Mouse (Mus musculus) limb, embryonic 13.5 days (tissue): Measurements from ENCODE around the gene St5. TPM values are rescaled to one million over a fixed set of nuclear protein-coding genes. Genes with fewer than 3 reads are reported as not detected.

ENCODE experiments used
- ATAC-seq: fragments of 200-750 bp; cut with Nextera tagmentation; 2 replicates; pipeline ENCODE4 v1.8.0; 2017; ENCODE audit warnings: low read depth, moderate number of reproducible peaks, moderate TSS enrichment; ENCODE audit not compliant: low FRiP score
- H3K27ac ChIP-seq: fragments of 300-500 bp; sonication (generic); 2 replicates; pipeline ENCODE4 v1.5.1; 2015; ENCODE audit warnings: inconsistent platforms, mild to moderate bottlenecking, moderate library complexity
- H3K27me3 ChIP-seq: fragments of 300-500 bp; sonication (generic); 2 replicates; pipeline ENCODE4 v1.6.1; 2015; ENCODE audit warnings: mild to moderate bottlenecking, inconsistent platforms
- H3K36me3 ChIP-seq: fragments of 300-500 bp; sonication (generic); 2 replicates; pipeline ENCODE4 v1.6.1; 2015; ENCODE audit warnings: inconsistent platforms, mild to moderate bottlenecking, moderate library complexity
- H3K4me1 ChIP-seq: fragments of 300-500 bp; sonication (generic); 2 replicates; pipeline ENCODE4 v1.6.1; 2015; ENCODE audit warnings: inconsistent platforms
- H3K4me2 ChIP-seq: fragments of 300-500 bp; sonication (generic); replicated peaks from 2 replicates; pipeline ENCODE4 v1.6.1; 2015; ENCODE audit warnings: inconsistent platforms, mild to moderate bottlenecking, moderate library complexity
- H3K4me3 ChIP-seq: fragments of 300-500 bp; sonication (generic); 2 replicates; pipeline ENCODE4 v1.5.1; 2015; ENCODE audit warnings: moderate library complexity, mild to moderate bottlenecking, inconsistent platforms
- H3K9ac ChIP-seq: fragments of 300-500 bp; sonication (generic); 2 replicates; pipeline ENCODE4 v1.6.1; 2015; ENCODE audit warnings: mild to moderate bottlenecking, inconsistent platforms
- H3K9me3 ChIP-seq: fragments of 300-500 bp; sonication (generic); 2 replicates; pipeline ENCODE4 v1.6.1; 2016; ENCODE audit warnings: inconsistent platforms
- WGBS: fragments of 180-500 bp; shearing (Covaris S2); methylation state at CpG from one replicate; pipeline ENCODE4 v1.1.7; 2015; 5-methylcytosine and 5-hydroxymethylcytosine counted together
- polyA plus RNA-seq: library from polyadenylated mRNA; unstranded; fragments of >200 nt; fragmentation: Nextera tagmentation; extraction: Ambion mirVana; gene quantifications from 2 replicates; pipeline ENCODE4 v1.2.1, GENCODE M21; 2015

St5 gene
- polyA plus RNA-seq, 1 experiment from 2014 or later = 47.3 TPM

DNA sequence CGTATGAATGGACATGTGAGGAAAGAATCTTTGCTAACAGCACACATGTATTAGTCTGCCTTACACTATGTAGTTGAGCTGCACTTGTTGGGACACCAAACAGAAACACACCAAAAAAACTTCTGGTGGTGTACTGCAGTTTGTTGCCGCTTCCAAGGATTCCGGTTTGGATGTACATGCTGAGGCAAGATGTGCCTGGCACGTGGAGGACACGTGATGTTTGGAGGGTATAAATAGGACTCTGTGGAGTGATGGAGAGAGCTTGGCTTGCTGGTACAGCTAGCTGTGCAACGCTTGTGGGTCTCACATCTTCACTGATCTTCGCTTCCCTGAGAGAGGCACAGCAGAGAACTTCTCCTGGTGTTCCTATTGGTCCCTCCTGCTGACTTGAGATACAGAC is 129.2 kb downstream of the St5 start:
- no peak for ATAC-seq
- WGBS = 93% methylated on average over 7 of the region's 7 CpGs
- Histone ChIP-seq H3K4me1 (peaks cover 29% of the 10 kb centered on the region), H3K27ac (no peak overlapping the region), H3K9me3 (no peaks in the 10 kb centered on the region), H3K4me3 (no peak overlapping the region), H3K27me3 (no peaks in the 10 kb centered on the region), H3K9ac (no peak overlapping the region), H3K4me2 (no peak overlapping the region), H3K36me3 (peaks cover 9% of the 10 kb centered on the region)

DNA sequence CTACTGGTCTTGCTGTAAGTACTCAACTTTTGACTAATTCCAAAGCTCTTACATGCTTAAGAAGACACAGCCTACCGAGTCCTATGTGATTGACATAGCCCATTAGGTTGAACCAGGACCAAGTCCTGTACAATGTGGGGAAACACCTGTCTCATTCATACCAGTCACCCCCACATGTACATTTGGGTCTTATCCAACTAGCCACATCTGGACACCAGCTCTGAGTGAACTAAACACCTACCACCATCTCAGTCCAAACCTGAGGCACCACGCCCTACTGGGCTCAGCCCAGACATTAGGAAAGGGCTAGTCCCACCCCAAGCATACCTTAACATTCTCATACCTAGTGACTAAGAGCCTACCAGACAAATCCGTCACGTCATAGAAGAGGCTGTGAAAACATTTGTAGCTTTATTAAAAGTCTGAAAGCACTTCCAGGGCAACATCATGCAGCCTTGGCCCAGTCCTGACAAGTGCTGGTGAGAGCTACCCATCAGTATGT is 135.0 kb downstream of the St5 start:
- H3K4me3 ChIP-seq = no peak overlapping the region

DNA sequence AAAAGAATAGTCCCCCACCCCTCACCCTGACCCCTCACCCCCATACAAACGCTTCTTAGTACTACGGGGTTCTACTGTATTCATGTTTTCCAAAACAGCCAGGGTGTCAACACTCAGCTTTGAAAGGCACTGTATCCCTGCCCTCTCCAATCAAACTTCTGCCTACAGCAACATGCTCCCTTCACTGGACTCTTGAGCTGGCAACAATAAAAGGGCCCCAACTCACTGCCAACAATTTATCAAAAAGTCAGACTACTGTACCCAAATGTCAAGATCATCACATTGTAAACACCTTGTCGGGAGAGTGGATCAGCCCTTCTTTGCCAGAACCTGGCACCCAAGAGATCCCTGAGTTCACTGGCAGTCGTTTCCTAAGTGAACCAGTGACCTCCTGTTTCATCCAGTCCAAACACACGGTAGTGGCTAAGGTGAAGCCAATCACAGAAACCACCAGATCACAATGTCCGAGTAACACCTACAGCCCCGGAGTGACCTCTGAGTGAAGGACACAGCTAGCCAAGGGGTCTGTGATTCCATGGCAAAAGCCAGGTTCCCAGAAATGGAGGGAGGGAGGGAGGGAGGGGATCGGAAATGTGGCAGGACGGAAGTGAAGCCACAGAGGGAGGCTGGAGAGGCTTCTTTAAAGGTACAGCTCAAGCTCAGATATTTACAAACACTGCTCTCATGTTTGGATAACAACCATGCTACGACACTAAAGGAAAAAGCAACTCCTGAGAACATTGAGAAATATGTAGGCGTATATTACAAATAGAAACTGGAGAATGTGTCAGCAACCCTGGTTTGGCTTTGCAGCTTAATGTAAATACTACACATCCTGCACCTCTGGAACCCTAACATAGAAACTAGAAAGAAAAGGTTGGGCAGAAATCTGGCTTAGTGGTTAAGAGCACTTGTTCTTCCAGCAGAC is 136.3 kb downstream of the St5 start:
- Histone ChIP-seq H3K27me3 (no peaks in the 10 kb centered on the region), H3K4me1 (peaks cover 18% of the 10 kb centered on the region), H3K9ac (no peak overlapping the region), H3K36me3 (peaks cover 20% of the 10 kb centered on the region), H3K27ac (no peak overlapping the region), H3K4me3 (no peak overlapping the region), H3K9me3 (peaks cover 6% of the 10 kb centered on the region; the same call in 1 of the 2 replicates), H3K4me2 (no peak overlapping the region)
- WGBS = 73% methylated on average over 11 of the region's 11 CpGs
- no peak for ATAC-seq

More for the DNA sequence above, 135.0 kb downstream of the St5 start:
- Histone ChIP-seq H3K9ac (no peak overlapping the region), H3K36me3 (peaks cover 20% of the 10 kb centered on the region), H3K4me2 (no peak overlapping the region), H3K9me3 (peaks cover 6% of the 10 kb centered on the region; the same call in 1 of the 2 replicates), H3K4me1 (peaks cover 11% of the 10 kb centered on the region; the same call in 1 of the 2 replicates), H3K27ac (no peak overlapping the region), H3K27me3 (no peaks in the 10 kb centered on the region)
- ATAC-seq = no peak
- 88% methylated on average over 4 of the region's 4 CpGs for WGBS

DNA sequence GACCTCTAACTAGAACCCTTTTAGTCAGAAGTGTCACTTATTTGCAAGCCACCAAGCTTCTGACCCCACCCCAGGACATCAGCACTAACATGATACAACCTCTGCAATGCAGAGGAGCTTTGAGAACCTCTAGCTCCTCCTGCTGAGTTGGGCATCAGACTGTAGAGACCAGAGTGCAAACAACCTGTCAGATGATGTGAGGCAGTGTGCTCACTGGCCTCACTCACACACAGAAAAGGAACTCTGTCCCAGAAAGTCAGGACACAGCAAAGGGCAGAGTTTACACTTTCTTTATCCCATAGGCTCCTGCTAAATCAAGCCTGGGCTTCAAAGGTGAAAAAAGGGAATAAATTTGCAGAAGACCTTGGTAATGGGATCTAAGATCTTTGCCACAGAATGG is 137.1 kb downstream of the St5 start:
- Histone ChIP-seq H3K4me1 (peaks cover 18% of the 10 kb centered on the region), H3K27ac (no peak overlapping the region), H3K9me3 (peaks cover 6% of the 10 kb centered on the region; the same call in 1 of the 2 replicates), H3K27me3 (no peaks in the 10 kb centered on the region), H3K9ac (no peak overlapping the region), H3K36me3 (peaks cover 20% of the 10 kb centered on the region), H3K4me3 (no peak overlapping the region), H3K4me2 (no peak overlapping the region)
- ATAC-seq = no peak

DNA sequence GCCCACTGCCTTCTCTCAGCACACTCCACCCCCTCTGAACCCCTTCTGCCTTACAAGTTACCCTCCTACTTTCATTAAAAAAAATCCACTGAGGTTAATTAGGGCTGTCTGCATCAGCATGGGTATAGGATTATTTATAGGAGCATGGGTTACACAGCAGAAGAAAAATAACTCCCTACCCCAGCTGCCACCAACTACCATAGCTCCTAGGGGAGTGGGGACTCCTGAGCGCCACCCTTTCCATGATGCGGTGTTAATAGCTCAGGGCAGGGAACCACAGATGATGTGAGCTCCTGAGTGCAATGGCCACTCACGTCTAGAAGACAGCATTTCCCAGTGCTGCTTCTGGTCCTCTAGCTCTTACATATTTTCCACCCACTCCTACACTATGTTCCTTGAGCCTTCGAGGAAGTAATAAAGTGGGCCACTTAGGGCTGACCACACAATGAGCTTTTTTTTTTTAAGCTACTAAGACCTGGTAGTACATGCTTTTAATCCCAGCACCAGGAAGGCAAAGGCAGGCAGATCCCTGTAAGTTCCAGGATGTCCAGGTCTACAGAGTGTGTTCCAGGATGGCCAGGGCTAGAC is 139.5 kb downstream of the St5 start:
- Histone ChIP-seq H3K4me1 (peaks cover 18% of the 10 kb centered on the region), H3K4me2 (no peak overlapping the region), H3K9me3 (peaks cover 6% of the 10 kb centered on the region; the same call in 1 of the 2 replicates), H3K27ac (no peak overlapping the region), H3K4me3 (no peak overlapping the region), H3K36me3 (peaks cover 16% of the 10 kb centered on the region), H3K27me3 (no peaks in the 10 kb centered on the region), H3K9ac (no peak overlapping the region)
- WGBS = 46% methylated on average over 4 of the region's 4 CpGs
- no peak for ATAC-seq

DNA sequence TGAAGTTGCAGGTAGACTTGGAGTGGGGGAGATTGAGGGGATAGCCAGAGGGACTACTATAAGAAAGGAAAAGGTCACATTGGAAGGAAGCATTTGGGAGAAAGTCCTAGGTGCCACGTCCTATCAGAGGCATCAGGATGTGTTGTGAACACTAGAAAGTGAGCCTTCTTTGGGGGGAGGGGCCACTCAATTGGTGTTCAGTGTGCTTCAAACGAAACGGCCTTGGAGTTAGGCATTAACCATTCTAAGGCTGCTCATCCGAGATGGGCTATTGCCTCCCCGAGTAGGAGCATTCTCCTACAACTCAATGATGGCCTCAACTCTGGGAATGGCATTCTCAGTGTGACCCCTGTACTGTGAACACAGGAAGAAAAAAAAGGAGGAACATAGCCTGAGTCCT is 140.7 kb downstream of the St5 start:
- 69% methylated on average over 5 of the region's 5 CpGs for WGBS
- Histone ChIP-seq H3K4me2 (no peak overlapping the region), H3K9ac (no peak overlapping the region), H3K4me1 (peaks cover 18% of the 10 kb centered on the region), H3K4me3 (no peak overlapping the region), H3K27me3 (no peaks in the 10 kb centered on the region), H3K27ac (0 out of 2 replicates have a peak overlapping the region, but pooled peaks have one; percentile 44), H3K36me3 (peaks cover 7% of the 10 kb centered on the region), H3K9me3 (peaks cover 6% of the 10 kb centered on the region; the same call in 1 of the 2 replicates)
- no peak for ATAC-seq

DNA sequence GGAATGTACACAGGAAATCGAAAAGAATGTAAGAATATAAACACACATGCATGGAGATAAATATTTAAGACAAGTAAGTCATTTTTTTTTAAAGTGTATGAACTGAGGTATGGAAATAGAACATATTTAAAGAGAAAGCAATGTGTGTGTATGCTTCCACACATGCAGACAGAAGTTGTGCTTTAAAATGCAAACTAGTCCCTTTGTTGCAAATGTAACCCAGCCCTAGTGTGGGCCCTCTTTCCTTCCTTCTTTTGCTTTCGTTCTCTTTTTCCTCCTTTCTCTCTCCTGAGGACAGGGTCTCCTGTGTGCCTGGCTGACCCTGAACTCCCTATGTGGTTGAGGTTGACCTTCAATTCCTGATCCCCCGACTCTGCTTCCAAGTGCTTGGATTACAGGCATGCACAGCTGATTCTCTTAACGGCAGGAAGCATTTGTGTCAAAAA is 141.2 kb downstream of the St5 start:
- Histone ChIP-seq H3K4me2 (no peak overlapping the region), H3K36me3 (peaks cover 6% of the 10 kb centered on the region), H3K9me3 (peaks cover 6% of the 10 kb centered on the region; the same call in 1 of the 2 replicates), H3K4me3 (no peak overlapping the region), H3K27ac (0 out of 2 replicates have a peak overlapping the region, but pooled peaks have one; percentile 44), H3K4me1 (peaks cover 18% of the 10 kb centered on the region), H3K9ac (no peak overlapping the region), H3K27me3 (no peaks in the 10 kb centered on the region)
- ATAC-seq = no peak
- WGBS = 54% methylated on average over 4 of the region's 4 CpGs

DNA sequence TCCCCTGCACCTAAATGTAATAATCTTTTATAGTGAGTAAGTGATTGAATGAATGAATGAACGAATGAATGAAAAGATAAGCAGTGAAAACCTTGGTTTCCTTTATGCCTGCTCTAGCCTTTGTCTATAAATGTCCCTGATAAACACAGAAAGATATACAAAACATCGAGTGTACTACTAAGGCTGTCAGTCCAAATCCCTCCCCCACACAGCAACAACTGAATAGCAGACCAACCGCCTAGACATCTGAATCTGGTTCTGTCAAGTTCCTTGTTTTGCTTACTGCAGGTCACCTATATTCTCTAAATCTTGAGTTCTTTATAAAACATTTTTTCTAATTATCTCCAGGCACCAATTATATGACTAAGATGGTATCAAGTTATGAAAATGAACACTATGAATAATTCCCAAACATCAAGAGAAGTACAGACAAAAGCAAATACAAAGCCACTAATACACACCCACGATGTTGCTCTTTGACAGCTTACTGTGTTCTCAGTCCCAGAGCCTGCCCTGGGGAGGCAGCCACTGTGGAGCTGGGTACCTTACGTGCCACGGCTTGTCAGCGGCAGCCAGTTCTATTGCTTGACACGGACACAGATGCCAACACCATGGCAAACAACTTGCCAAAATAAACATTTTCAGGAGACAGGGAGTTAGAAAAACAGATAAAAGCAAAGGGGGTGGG is 141.8 kb downstream of the St5 start:
- H3K9ac ChIP-seq = no peak overlapping the region
- WGBS = 73% methylated on average over 8 of the region's 8 CpGs
- H3K36me3 ChIP-seq = peaks cover 11% of the 10 kb centered on the region
- ATAC-seq = no peak
- peaks cover 18% of the 10 kb centered on the region for H3K4me1 ChIP-seq
- H3K27ac ChIP-seq = no peak overlapping the region
- no peak overlapping the region for H3K4me3 ChIP-seq
- no peak overlapping the region for H3K4me2 ChIP-seq
- H3K9me3 ChIP-seq = peaks cover 6% of the 10 kb centered on the region; the same call in 1 of the 2 replicates
- no peaks in the 10 kb centered on the region for H3K27me3 ChIP-seq

DNA sequence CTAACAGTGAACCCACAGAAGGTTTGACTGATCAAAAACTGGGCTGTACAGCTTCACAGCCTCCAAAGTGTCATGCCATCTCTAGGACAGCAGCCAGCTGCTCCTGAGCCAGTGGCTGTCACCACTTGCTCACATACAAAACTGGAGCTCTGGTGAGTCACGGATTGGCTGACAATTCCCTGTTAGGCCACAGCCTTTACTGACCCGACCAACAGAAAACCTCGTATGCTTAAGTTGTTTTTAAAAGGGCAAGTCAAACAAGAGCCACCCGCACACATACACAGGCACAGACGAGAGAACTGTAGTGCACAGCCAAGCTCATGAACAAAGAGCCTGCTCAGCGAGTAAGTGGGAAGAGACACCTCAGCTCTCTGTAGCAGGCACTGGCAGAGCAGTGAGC is 143.9 kb downstream of the St5 start:
- H3K4me3 ChIP-seq = no peak overlapping the region
- H3K36me3 ChIP-seq = peaks cover 14% of the 10 kb centered on the region
- H3K9ac ChIP-seq = no peak overlapping the region
- no peaks in the 10 kb centered on the region for H3K27me3 ChIP-seq
- H3K4me2 ChIP-seq = no peak overlapping the region
- H3K9me3 ChIP-seq = 0 out of 2 replicates have a peak, but pooled peaks cover 1% of the 10 kb centered on the region
- ATAC-seq = no peak
- 68% methylated on average over 6 of the region's 6 CpGs for WGBS
- peaks cover 18% of the 10 kb centered on the region for H3K4me1 ChIP-seq
- H3K27ac ChIP-seq = no peak overlapping the region

DNA sequence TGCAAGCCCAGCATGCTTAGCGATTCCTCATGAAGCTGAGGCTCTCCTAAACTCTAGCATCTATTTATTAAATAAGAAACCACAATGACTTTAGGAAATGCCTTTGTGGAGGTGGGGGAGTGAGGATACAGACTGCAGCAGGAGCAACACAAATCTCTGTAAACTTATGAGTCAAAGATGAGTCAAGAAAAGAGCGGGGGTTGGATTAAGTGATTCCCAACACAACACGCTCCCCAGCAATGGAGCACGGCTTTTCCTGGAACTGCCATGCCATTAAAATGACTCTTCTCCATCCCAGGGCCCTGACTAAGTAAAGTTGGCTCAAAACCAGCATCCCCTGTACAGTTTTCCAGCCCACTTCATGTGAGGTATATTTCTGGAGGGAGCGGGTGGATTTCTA is 156.7 kb downstream of the St5 start:
- peaks cover 84% of the 10 kb centered on the region for H3K36me3 ChIP-seq
- no peak overlapping the region for H3K27ac ChIP-seq

DNA sequence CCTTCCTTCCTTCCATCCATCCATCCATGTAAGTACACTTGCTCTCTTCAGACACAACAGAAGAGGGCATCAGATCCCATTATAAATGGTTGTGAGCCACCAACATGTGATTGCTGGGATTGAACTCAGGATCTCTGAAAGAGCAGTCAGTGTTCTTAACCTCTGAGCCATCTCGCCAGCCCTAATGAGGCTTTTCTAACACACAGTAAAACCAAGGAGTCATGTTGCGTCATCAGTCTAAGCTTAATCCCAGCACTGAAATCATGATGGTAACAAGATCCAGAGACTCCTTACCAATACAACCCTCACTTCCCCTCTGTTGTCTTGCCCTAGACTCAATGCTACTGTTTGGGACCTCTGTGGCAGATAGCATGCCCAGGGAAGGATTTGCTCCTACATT is 157.2 kb downstream of the St5 start:
- no peak for ATAC-seq
- no peak overlapping the region for H3K9ac ChIP-seq
- H3K27ac ChIP-seq = no peak overlapping the region
- no peaks in the 10 kb centered on the region for H3K9me3 ChIP-seq
- WGBS = 70% methylated on average over 2 of the region's 2 CpGs
- H3K27me3 ChIP-seq = no peaks in the 10 kb centered on the region
- no peak overlapping the region for H3K4me3 ChIP-seq
- H3K36me3 ChIP-seq = peaks cover 88% of the 10 kb centered on the region
- no peaks in the 10 kb centered on the region for H3K4me1 ChIP-seq
- no peak overlapping the region for H3K4me2 ChIP-seq

More for the DNA sequence above, 156.7 kb downstream of the St5 start:
- Histone ChIP-seq H3K27me3 (no peaks in the 10 kb centered on the region), H3K4me2 (no peak overlapping the region), H3K9ac (no peak overlapping the region), H3K4me3 (no peak overlapping the region), H3K4me1 (no peaks in the 10 kb centered on the region), H3K9me3 (no peaks in the 10 kb centered on the region)
- WGBS = 84% methylated on average over 5 of the region's 5 CpGs
- no peak for ATAC-seq
